Mouse (Mus musculus): ENCODE results near the gene Dok5. TPM values are rescaled to one million over a fixed set of nuclear protein-coding genes. Genes with fewer than 3 reads are reported as not detected.

Gene Dok5
- polyA plus RNA-seq, 1 experiment from 2014 or later: 0.45 TPM

GRCm38 (mm10) chr2:170828757-170829156, 97.2 kb downstream of the Dok5 start:
- 33% methylated on average over 7 of the region's 7 CpGs for WGBS

GRCm38 (mm10) chr2:170829191-170829611, 97.6 kb downstream of the Dok5 start:
- Histone ChIP-seq H3K27me3 (ENCODE audit: insufficient read depth, low read length) (no peaks in the 10 kb centered on the region), H3K9me3 (replicated peaks; ENCODE audit: low read length) (no peaks in the 10 kb centered on the region), H3K36me3 (ENCODE audit: insufficient read depth, low read length) (no peaks in the 10 kb centered on the region), H3K4me2 (ENCODE audit: low read length) (no peak overlapping the region), H3K27ac (no peak overlapping the region), H3K4me1 (replicated peaks; ENCODE audit: insufficient read depth, low read length) (no peaks in the 10 kb centered on the region), H3K9ac (ENCODE audit: low read depth, low read length) (no peak overlapping the region), H3K4me3 (replicated peaks; ENCODE audit: low read depth, low read length) (no peak overlapping the region)
- TF ChIP-seq CTCF (IDR thresholded peaks at IDR 0.05; ENCODE audit: low read depth): no peak
- peak; percentile 36; the same call in 1 of the 2 replicates for ATAC-seq (replicated peaks; ENCODE audit: low FRiP score, low read depth)
- 39% methylated on average over 6 of the region's 6 CpGs for WGBS
- peak; percentile 74 for DNase-seq (ENCODE audit: low spot score)

More at GRCm38 (mm10) chr2:170828757-170829156, 97.2 kb downstream of the Dok5 start:
- ATAC-seq (replicated peaks; ENCODE audit: low FRiP score, low read depth) (no peak), DNase-seq (ENCODE audit: low spot score) (no peak)
- no peaks in the 10 kb centered on the region for H3K9me3 ChIP-seq (replicated peaks; ENCODE audit: low read length)
- H3K4me2 ChIP-seq (ENCODE audit: low read length): no peak overlapping the region
- no peak overlapping the region for H3K9ac ChIP-seq (ENCODE audit: low read depth, low read length)
- H3K4me3 ChIP-seq (replicated peaks; ENCODE audit: low read depth, low read length): no peak overlapping the region
- TF ChIP-seq CTCF (IDR thresholded peaks at IDR 0.05; ENCODE audit: low read depth): no peak
- H3K27me3 ChIP-seq (ENCODE audit: insufficient read depth, low read length): no peaks in the 10 kb centered on the region
- no peak overlapping the region for H3K27ac ChIP-seq
- no peaks in the 10 kb centered on the region for H3K4me1 ChIP-seq (replicated peaks; ENCODE audit: insufficient read depth, low read length)
- H3K36me3 ChIP-seq (ENCODE audit: insufficient read depth, low read length): no peaks in the 10 kb centered on the region

GRCm38 (mm10) chr2:170829988-170830387, 98.4 kb downstream of the Dok5 start:
- Histone ChIP-seq H3K27me3 (ENCODE audit: insufficient read depth, low read length) (no peaks in the 10 kb centered on the region), H3K4me1 (replicated peaks; ENCODE audit: insufficient read depth, low read length) (no peaks in the 10 kb centered on the region), H3K9me3 (replicated peaks; ENCODE audit: low read length) (no peaks in the 10 kb centered on the region), H3K4me2 (ENCODE audit: low read length) (no peak overlapping the region), H3K27ac (no peak overlapping the region), H3K36me3 (ENCODE audit: insufficient read depth, low read length) (no peaks in the 10 kb centered on the region), H3K9ac (ENCODE audit: low read depth, low read length) (no peak overlapping the region), H3K4me3 (replicated peaks; ENCODE audit: low read depth, low read length) (no peak overlapping the region)
- WGBS: 78% methylated on average over 14 of the region's 14 CpGs
- no peak for TF ChIP-seq CTCF (IDR thresholded peaks at IDR 0.05; ENCODE audit: low read depth)
- ATAC-seq (replicated peaks; ENCODE audit: low FRiP score, low read depth): no peak
- no peak for DNase-seq (ENCODE audit: low spot score)

- DNase-seq (ENCODE audit: low spot score) (no peak), ATAC-seq (replicated peaks; ENCODE audit: low FRiP score, low read depth) (no peak)
- H3K4me3 ChIP-seq (replicated peaks; ENCODE audit: low read depth, low read length): no peak overlapping the region
- no peaks in the 10 kb centered on the region for H3K27me3 ChIP-seq (ENCODE audit: insufficient read depth, low read length)
- 0 out of 2 replicates have a peak, but pooled peaks cover 6% of the 10 kb centered on the region for H3K4me1 ChIP-seq (replicated peaks; ENCODE audit: insufficient read depth, low read length)
- no peaks in the 10 kb centered on the region for H3K36me3 ChIP-seq (ENCODE audit: insufficient read depth, low read length)
- H3K9me3 ChIP-seq (replicated peaks; ENCODE audit: low read length): no peaks in the 10 kb centered on the region
- H3K4me2 ChIP-seq (ENCODE audit: low read length): no peak overlapping the region
- 46% methylated on average over 10 of the region's 10 CpGs for WGBS
- H3K9ac ChIP-seq (ENCODE audit: low read depth, low read length): no peak overlapping the region
- 0 out of 2 replicates have a peak, but pooled peaks have one; percentile 3 for TF ChIP-seq CTCF (IDR thresholded peaks at IDR 0.05; ENCODE audit: low read depth)
- H3K27ac ChIP-seq: no peak overlapping the region
Measured at GRCm38 (mm10) chr2:170836862-170837261, 105.3 kb downstream of the Dok5 start.

GRCm38 (mm10) chr2:170837363-170837762, 105.8 kb downstream of the Dok5 start:
- Histone ChIP-seq H3K27me3 (ENCODE audit: insufficient read depth, low read length) (no peaks in the 10 kb centered on the region), H3K4me1 (replicated peaks; ENCODE audit: insufficient read depth, low read length) (0 out of 2 replicates have a peak, but pooled peaks cover 6% of the 10 kb centered on the region), H3K4me3 (replicated peaks; ENCODE audit: low read depth, low read length) (no peak overlapping the region), H3K9me3 (replicated peaks; ENCODE audit: low read length) (no peaks in the 10 kb centered on the region), H3K27ac (no peak overlapping the region), H3K9ac (ENCODE audit: low read depth, low read length) (no peak overlapping the region), H3K36me3 (ENCODE audit: insufficient read depth, low read length) (no peaks in the 10 kb centered on the region), H3K4me2 (ENCODE audit: low read length) (no peak overlapping the region)
- no peak for TF ChIP-seq CTCF (IDR thresholded peaks at IDR 0.05; ENCODE audit: low read depth)
- 38% methylated on average over 11 of the region's 11 CpGs for WGBS
- ATAC-seq (replicated peaks; ENCODE audit: low FRiP score, low read depth): no peak
- no peak for DNase-seq (ENCODE audit: low spot score)

GRCm38 (mm10) chr2:170837824-170838557, 106.4 kb downstream of the Dok5 start:
- H3K4me2 ChIP-seq (ENCODE audit: low read length): no peak overlapping the region
- TF ChIP-seq CTCF (IDR thresholded peaks at IDR 0.05; ENCODE audit: low read depth): no peak
- 0 out of 2 replicates have a peak, but pooled peaks cover 6% of the 10 kb centered on the region for H3K4me1 ChIP-seq (replicated peaks; ENCODE audit: insufficient read depth, low read length)
- H3K36me3 ChIP-seq (ENCODE audit: insufficient read depth, low read length): no peaks in the 10 kb centered on the region
- peak overlapping the region; percentile 52 for H3K27ac ChIP-seq
- H3K9me3 ChIP-seq (replicated peaks; ENCODE audit: low read length): no peaks in the 10 kb centered on the region
- 22% methylated on average over 12 of the region's 12 CpGs for WGBS
- no peak overlapping the region for H3K4me3 ChIP-seq (replicated peaks; ENCODE audit: low read depth, low read length)
- H3K9ac ChIP-seq (ENCODE audit: low read depth, low read length): no peak overlapping the region
- ATAC-seq (replicated peaks; ENCODE audit: low FRiP score, low read depth): peak; percentile 86
- DNase-seq (ENCODE audit: low spot score): peak; percentile 96
- no peaks in the 10 kb centered on the region for H3K27me3 ChIP-seq (ENCODE audit: insufficient read depth, low read length)

All from kidney, postnatal 0 days (tissue).